Mouse (Mus musculus): ENCODE measurements around the gene Cdkal1. TPM values are rescaled to one million over a fixed set of nuclear protein-coding genes. Genes with fewer than 3 reads are reported as not detected.

Cdkal1 gene
- total RNA-seq, 2 experiments from 2014 or later: 27.4 to 29.2 TPM

DNA sequence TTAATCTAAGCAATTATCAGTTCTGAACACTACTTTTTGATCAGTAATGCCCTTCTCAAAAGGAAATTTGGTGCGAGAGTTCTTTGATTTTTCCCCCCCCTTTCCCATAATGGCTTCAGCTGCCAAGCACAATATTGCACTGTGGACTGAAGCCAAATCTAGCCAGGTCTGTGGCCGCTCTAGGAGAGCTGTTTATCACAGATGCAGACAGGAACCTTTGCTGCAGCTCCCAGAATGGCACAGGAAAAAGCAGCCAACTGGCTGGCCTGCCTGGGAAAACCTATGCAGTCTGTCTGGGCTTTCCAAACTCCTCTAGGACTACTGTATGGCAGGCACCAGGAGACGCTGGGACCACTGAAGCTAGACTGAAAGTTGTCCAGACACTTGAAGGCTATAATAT is 483.6 kb downstream of the Cdkal1 start:
- peak; percentile 19 to 33 for DNase-seq

DNA sequence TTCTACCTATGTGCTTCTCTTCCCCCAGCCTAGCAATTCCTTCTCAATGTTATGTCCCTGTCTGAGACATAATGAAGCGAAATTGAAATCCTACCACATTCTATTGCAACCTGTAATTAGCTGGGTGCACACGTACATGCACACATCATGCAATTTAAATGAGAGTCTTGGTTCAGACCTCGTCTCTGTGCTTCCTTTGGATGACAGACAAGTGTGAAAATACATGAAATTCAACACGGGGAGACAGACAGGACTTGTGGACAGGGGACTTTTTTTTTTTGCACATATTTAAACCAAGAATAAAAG is 484.1 kb downstream of the Cdkal1 start:
- intact Hi-C loops (cut with DNase I): no loop called here
- DNase-seq: no peak

More for the DNA sequence above, 483.6 kb downstream of the Cdkal1 start:
- intact Hi-C loops (cut with DNase I): no loop called here

DNA sequence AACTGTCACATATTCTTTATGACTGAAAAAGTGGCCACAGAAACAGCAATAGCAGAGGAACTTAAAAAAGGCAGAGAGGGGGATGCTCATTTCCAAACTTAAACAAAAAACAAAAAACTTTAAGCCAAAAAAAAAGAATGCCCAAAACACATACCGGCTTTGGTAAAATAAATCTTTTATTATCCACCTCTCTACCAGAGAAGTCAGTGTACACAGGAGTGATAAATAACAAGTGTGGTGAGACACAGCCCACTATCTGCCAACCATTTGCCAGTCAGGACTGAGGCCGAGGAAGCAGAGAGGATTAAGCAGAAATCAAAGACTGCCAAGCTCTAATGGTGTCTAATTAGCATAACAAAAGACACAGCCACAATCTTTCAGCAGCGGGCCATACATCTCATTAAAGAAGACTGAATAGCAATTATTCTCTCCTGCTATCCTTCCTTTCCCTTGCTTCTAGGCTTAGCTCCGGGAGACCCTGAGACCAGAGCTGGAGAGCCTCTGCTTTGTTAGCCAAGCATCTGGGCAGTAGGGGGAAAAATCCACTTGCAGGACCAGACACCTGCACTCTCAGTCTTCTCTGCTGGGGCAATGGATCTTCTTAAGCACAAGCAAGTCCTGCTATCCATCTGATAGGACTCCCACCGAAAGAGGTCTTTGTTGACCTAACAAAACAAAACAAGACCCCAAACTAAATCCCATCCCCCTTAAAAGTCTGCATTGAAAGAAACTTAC is 484.6 kb downstream of the Cdkal1 start:
- intact Hi-C loops (cut with DNase I): no loop called here

DNA sequence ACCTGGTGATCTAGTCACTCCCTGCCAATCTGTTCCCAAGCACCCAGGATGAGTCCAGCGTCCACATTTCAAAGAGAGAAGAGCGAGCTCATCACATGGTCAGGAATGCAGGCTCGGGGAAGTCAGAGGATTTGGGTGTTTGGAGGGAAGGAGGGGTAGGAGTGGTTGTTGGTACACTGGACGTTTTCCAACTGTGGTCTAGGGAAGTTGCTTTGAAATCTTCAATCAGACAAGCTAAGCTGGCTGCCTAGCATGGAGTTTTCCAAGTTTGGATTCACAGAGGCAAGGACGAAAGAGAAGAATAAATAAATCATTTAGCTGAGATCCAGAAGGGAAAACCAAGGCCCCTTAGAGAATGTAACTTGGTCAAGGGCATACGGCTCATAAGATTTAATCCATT is 486.7 kb downstream of the Cdkal1 start:
- no peak for DNase-seq
- intact Hi-C loops (cut with DNase I): no loop called here

More for the DNA sequence above, 484.6 kb downstream of the Cdkal1 start:
- no peak for DNase-seq

DNA sequence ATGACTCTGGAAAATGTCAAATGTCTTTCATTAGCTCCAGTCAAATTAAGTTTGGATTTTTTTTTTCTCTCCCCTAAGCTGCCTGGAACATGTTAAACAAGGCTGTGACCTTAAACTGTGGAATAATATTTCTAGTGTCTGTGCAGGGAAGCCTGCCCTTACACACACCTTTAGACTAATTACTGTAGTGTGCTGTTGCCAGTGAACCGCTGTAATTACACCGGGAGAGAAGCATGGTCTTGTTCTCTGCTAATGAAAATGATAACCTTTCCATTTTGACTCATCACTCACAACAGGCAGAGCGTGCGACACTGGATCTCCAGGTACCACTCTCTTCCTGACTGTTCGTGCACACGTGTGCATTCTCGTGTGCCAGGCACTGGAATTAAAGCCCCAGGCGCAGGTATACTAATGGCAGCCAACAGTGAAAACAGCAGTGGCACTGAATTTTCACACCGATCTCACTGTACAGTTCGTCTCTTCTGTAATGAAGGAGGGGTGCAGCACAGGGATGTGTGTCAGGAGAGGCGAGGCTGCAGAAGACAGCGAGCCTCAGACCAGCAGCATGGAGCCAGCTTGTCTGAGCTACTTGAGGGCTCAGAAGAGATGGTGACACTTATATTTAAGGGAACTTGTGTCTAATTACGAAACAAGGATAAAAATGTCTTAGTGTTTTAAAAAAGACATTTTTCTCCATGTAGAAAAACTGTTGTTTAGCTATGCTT is 490.4 kb downstream of the Cdkal1 start:
- DNase-seq: no peak
- intact Hi-C loops (cut with DNase I): no loop called here

- intact Hi-C loops (cut with DNase I): no loop called here
- no peak for DNase-seq
Measured at GRCm38 (mm10) chr13:29364009-29364408, 491.5 kb downstream of the Cdkal1 start.

- DNase-seq: no peak
- intact Hi-C loops (cut with DNase I): no loop called here
Measured at GRCm38 (mm10) chr13:29361842-29362241, 493.6 kb downstream of the Cdkal1 start.

GRCm38 (mm10) chr13:29360899-29361298 is 494.6 kb downstream of the Cdkal1 start:
- no peak for DNase-seq
- intact Hi-C loops (cut with DNase I): no loop called here

DNA sequence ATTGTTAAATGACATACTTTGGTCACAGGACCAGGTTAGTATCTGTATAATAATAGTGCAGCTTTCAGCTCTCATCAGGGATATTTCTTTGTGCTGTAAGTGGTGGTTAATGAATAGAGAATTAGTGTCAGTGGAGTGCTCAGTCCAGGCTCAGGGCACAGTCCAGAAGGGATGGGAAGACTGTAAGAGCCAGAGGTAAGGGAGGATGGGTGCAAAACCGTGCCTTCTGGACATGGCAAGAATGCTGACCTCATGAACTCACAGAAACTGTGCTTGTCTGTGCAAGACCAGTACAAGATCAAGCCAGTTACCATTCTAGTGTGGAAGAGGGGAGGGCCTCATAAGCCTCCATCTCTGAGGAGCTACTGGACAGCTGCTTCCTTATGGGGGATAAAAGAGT is 496.1 kb downstream of the Cdkal1 start:
- no peak for DNase-seq
- intact Hi-C loops (cut with DNase I): no loop called here

- intact Hi-C loops (cut with DNase I): no loop called here
- no peak for DNase-seq
Measured at GRCm38 (mm10) chr13:29357483-29357882, 498.0 kb downstream of the Cdkal1 start.

DNA sequence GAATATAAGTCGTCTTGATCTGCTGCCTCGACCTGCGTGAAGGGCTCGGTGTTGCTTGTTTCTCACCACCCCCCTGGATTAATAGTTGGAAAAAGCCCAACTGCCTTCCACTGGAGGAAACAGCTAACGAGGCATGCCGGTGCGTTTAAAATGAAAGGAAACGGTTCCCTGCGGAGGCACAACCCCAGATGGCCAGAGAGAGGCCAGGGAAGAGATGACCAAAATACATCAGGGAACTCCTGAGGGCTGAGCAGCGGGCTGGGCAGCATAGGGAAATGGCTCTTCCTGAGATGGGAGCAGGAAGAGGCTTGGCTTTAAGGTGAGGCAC is 499.4 kb downstream of the Cdkal1 start:
- DNase-seq: peak; percentile 20 to 26
- intact Hi-C loops (cut with DNase I): no loop called here

DNA sequence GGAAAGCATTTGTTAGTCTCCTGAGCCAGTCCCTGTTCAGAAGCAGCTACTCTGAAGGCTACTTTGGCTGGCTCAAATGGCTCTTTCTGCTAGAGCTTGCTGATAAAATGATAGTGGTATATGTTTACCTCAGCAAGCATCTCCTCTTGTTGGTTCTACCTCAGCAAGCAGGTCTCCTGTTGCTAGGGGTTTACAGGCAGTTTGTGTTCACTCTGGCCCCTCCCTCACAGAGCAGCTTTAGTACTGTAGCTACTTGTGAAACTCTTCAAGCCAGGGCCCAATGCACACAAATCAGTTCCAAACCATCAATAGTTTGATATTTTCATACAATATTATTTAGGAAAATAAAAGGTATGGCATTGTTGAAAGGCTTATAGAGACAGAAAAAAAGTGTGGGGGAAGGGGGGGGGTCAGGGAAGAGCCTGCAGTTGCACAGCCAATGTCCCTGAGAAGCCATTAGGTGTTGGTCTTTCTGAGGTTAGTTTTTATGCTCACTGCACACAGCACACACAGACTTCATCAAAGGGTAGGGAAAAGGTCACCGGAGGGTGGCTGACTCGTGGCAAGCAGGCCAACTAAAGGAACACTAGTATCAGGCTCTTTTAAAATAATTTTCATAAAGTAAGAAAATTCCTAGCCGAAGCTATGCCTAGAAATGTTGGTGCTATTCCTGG is 499.9 kb downstream of the Cdkal1 start:
- intact Hi-C loops (cut with DNase I): no loop called here
- no peak for DNase-seq

DNA sequence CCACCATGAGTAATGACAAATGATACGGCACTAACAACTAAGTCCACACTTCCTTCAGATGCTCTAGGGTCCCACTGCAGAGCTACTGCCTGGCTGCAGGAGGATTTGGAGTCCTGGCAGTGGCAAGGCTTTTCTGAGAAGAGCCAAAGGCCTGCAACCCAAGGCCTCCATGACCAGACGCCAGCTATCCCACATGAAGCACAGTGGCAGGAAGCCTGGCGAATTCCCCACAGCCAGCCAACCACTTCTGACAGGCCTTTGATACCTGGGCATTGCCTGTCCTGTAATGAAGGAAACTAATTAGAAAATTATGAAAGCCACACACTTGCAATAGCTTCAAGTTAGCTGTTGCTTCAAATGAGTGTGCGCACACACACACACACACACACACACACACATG is 500.5 kb downstream of the Cdkal1 start:
- intact Hi-C loops (cut with DNase I): no loop called here
- no peak for DNase-seq

- intact Hi-C loops (cut with DNase I): no loop called here
- DNase-seq: no peak
Measured at GRCm38 (mm10) chr13:29353888-29354415, 501.5 kb downstream of the Cdkal1 start.

GRCm38 (mm10) chr13:29351023-29351684 is 504.3 kb downstream of the Cdkal1 start:
- DNase-seq: no peak
- intact Hi-C loops (cut with DNase I): no loop called here

GRCm38 (mm10) chr13:29350004-29350403 is 505.5 kb downstream of the Cdkal1 start:
- DNase-seq: no peak
- intact Hi-C loops (cut with DNase I): no loop called here

GRCm38 (mm10) chr13:29349386-29349961 is 506.0 kb downstream of the Cdkal1 start:
- DNase-seq: no peak
- intact Hi-C loops (cut with DNase I): no loop called here

DNA sequence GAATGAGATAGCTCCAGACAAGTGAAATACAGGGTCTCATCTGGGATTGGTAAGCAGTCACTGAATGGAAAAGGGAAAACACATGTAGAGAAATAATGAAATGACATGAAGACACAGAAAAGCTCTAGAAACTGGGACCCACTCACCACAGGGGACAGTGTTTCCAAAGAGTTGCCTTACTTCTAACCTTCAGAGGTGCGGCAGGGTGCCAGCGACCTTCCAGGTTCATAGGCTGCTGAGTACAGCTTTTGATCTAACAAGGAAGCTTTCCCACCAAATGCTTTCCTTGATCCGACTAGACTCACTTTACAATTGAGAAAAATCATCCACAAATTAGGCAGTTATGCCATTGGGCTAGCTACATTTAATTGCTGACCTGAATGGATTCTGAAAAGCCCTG is 507.1 kb downstream of the Cdkal1 start:
- intact Hi-C loops (cut with DNase I): no loop called here
- DNase-seq: no peak

GRCm38 (mm10) chr13:29332640-29333412 is 522.6 kb downstream of the Cdkal1 start:
- DNase-seq: peak in 1 of 2 experiments; percentile 25
- intact Hi-C loops (cut with DNase I): no loop called here

- no peak for DNase-seq
Measured at GRCm38 (mm10) chr13:29325946-29326345, 529.5 kb downstream of the Cdkal1 start.

More at GRCm38 (mm10) chr13:29325946-29326345, 529.5 kb downstream of the Cdkal1 start:
- intact Hi-C loops (cut with DNase I): no loop called here
